9 mouse cellular contexts compared by ENCODE assay signal in genomic region chr19:47121054-47121453, GRCm38 (mm10). TPM values are rescaled to one million over a fixed set of nuclear protein-coding genes. Genes with fewer than 3 reads are reported as not detected.
A peak's percentile ranks its signal among the peaks of the same experiment; 100 is the strongest.
DNase-seq lines count a peak whose midpoint lies in the region; ATAC-seq and TF ChIP-seq lines count a peak whose summit lies in the region.
"Had no signal": no experiment of that assay in that cellular context is flagged by ENCODE, and none has a peak within 500 bp of the region (broad histone marks: within the 10 kb centered on the region; RNA-seq: fewer than 3 reads in every experiment).

No protein-coding gene starts in this region.

- 49% methylated on average over 4 of the region's 4 CpGs for WGBS in forebrain, embryonic 11.5 days

- H3K27ac ChIP-seq in left cerebral cortex, adult 2 months, result no peak overlapping the region
- H3K27ac ChIP-seq in forebrain, embryonic 11.5 days (ENCODE audit: low read depth, low read length), result no peak overlapping the region

- H3K4me1 ChIP-seq in forebrain, embryonic 11.5 days (replicated peaks; ENCODE audit: control insufficient read depth, insufficient read depth, low read length), result no peaks in the 10 kb centered on the region

- ATAC-seq in CD4-positive, CD25-positive, alpha-beta regulatory T cell, adult 4 months, result no peak
- ATAC-seq in megakaryocyte, adult 5-6 weeks (ENCODE audit: poor library complexity, severe bottlenecking), result peak; percentile 78
- no peak for ATAC-seq in forebrain, embryonic 11.5 days (replicated peaks; ENCODE audit: low FRiP score)

- H3K9ac ChIP-seq in forebrain, embryonic 11.5 days (ENCODE audit: low read length), result no peak overlapping the region

- intact Hi-C loops in left cerebral cortex, adult 2 months (cut with DNase I), result loop anchor here (1.0 kb wide), 1 partner anchor 47 kb away; no protein-coding TSS in a partner anchor

- peak; percentile 57 for DNase-seq in CD4-positive, CD25-positive, alpha-beta regulatory T cell, adult 2 months (ENCODE audit: low read depth, low spot score)
- no peak for DNase-seq in left cerebral cortex, adult 2 months (ENCODE audit: extremely low spot score in 1 of 2, low spot score in 2 of 2)
- no peak for DNase-seq in left cerebral cortex, adult 9 months (ENCODE audit: low spot score in 2 of 2)
- DNase-seq in c-Kit-negative CD71-positive TER-119-positive erythroid progenitor cells, embryonic 14.5 days (ENCODE audit: low read depth, low spot score), result peak; percentile 8
- DNase-seq in layer of hippocampus, adult 8-10 months (ENCODE audit: low spot score in 2 of 2), result no peak
- no peak for DNase-seq in forebrain, embryonic 11.5 days (ENCODE audit: low spot score)

- H3K36me3 ChIP-seq in forebrain, embryonic 11.5 days (ENCODE audit: control insufficient read depth, insufficient read depth, low read length), result peaks cover 6% of the 10 kb centered on the region; the same call in 1 of the 2 replicates

- no peaks in the 10 kb centered on the region for H3K27me3 ChIP-seq in forebrain, embryonic 11.5 days (ENCODE audit: control insufficient read depth, insufficient read depth, low read length)

- no peak overlapping the region for H3K4me2 ChIP-seq in forebrain, embryonic 11.5 days (ENCODE audit: low read depth, low read length, severe bottlenecking)

- TF ChIP-seq CTCF in left cerebral cortex, adult 2 months (IDR thresholded peaks at IDR 0.05), result peak; percentile 76

- H3K4me3 ChIP-seq in left cerebral cortex, adult 2 months, result no peak overlapping the region
- H3K4me3 ChIP-seq in forebrain, embryonic 11.5 days (ENCODE audit: low read depth, low read length), result no peak overlapping the region

- no peaks in the 10 kb centered on the region for H3K9me3 ChIP-seq in forebrain, embryonic 11.5 days (ENCODE audit: control insufficient read depth, low read length)

RNA-seq across cellular contexts. Expression of gene Calhm2, which starts 17.0 kb away (rescaled TPM):
- 10 to 100 TPM; 13.0 to 27.1 TPM for polyA plus RNA-seq in CD4-positive, CD25-positive, alpha-beta regulatory T cell, adult 4 months (2017; shearing (Covaris generic))
- total RNA-seq in left cerebral cortex, adult 2 months (2021), result 1 to 10 TPM; 8.1 to 8.2 TPM
- total RNA-seq in megakaryocyte, adult 5-6 weeks (2015), result 22.8 and 24.6 TPM in 2 replicates
- total RNA-seq in megakaryocyte, adult 5-6 weeks (2017), result 42.8 and 45.7 TPM in 2 replicates
- total RNA-seq in layer of hippocampus, adult 8-10 months (2022), result 1 to 10 TPM; 4.5 to 7.5 (median 6.3) TPM
- polyA plus RNA-seq in forebrain, embryonic 11.5 days (2014; fragmentation: Nextera tagmentation; extraction: Ambion mirVana), result 0.71 and 0.95 TPM in 2 replicates

RNA-seq across cellular contexts. Expression of gene Calhm1, which starts 23.0 kb away (rescaled TPM):
- not detected for polyA plus RNA-seq in CD4-positive, CD25-positive, alpha-beta regulatory T cell, adult 4 months (2017; shearing (Covaris generic))
- total RNA-seq in left cerebral cortex, adult 2 months (2021), result not detected
- not detected in 2 replicates for total RNA-seq in megakaryocyte, adult 5-6 weeks (2015)
- total RNA-seq in megakaryocyte, adult 5-6 weeks (2017), result not detected in 2 replicates
- total RNA-seq in layer of hippocampus, adult 8-10 months (2022), result not detected
- polyA plus RNA-seq in forebrain, embryonic 11.5 days (2014; fragmentation: Nextera tagmentation; extraction: Ambion mirVana), result not detected in 2 replicates
- polyA plus RNA-seq: gonadal fat pad, adult 2 months had no signal

RNA-seq across cellular contexts. Expression of gene Pdcd11, which starts 30.5 kb away (rescaled TPM):
- 1 to 10 TPM; 7.9 to 9.4 TPM for polyA plus RNA-seq in CD4-positive, CD25-positive, alpha-beta regulatory T cell, adult 4 months (2017; shearing (Covaris generic))
- 10 to 100 TPM; 15.6 to 16.4 TPM for total RNA-seq in left cerebral cortex, adult 2 months (2021)
- 3.2 and 3.4 TPM in 2 replicates for total RNA-seq in megakaryocyte, adult 5-6 weeks (2015)
- 7.7 and 8.0 TPM in 2 replicates for total RNA-seq in megakaryocyte, adult 5-6 weeks (2017)
- total RNA-seq in layer of hippocampus, adult 8-10 months (2022), result 10 to 100 TPM; 17.0 to 19.7 (median 18.8) TPM
- polyA plus RNA-seq in forebrain, embryonic 11.5 days (2014; fragmentation: Nextera tagmentation; extraction: Ambion mirVana), result 13.0 and 13.8 TPM in 2 replicates

RNA-seq across cellular contexts. Expression of gene Usmg5, which starts 30.6 kb away (rescaled TPM):
- 100 to 1,000 TPM; 175 to 307 TPM for polyA plus RNA-seq in CD4-positive, CD25-positive, alpha-beta regulatory T cell, adult 4 months (2017; shearing (Covaris generic))
- 100 to 1,000 TPM; 682 to 687 TPM for total RNA-seq in left cerebral cortex, adult 2 months (2021)
- total RNA-seq in megakaryocyte, adult 5-6 weeks (2015), result 390 and 438 TPM in 2 replicates
- total RNA-seq in megakaryocyte, adult 5-6 weeks (2017), result 335 and 456 TPM in 2 replicates
- 100 to 1,000 TPM; 802 to 951 (median 835) TPM for total RNA-seq in layer of hippocampus, adult 8-10 months (2022)
- polyA plus RNA-seq in forebrain, embryonic 11.5 days (2014; fragmentation: Nextera tagmentation; extraction: Ambion mirVana), result 944 and 1,025 TPM in 2 replicates

RNA-seq across cellular contexts. Expression of gene Calhm3, which starts 36.5 kb away (rescaled TPM):
- polyA plus RNA-seq in CD4-positive, CD25-positive, alpha-beta regulatory T cell, adult 4 months (2017; shearing (Covaris generic)), result not detected
- total RNA-seq in left cerebral cortex, adult 2 months (2021), result not detected
- total RNA-seq in megakaryocyte, adult 5-6 weeks (2015), result not detected in 2 replicates
- not detected in 2 replicates for total RNA-seq in megakaryocyte, adult 5-6 weeks (2017)
- total RNA-seq in layer of hippocampus, adult 8-10 months (2022), result not detected
- polyA plus RNA-seq in forebrain, embryonic 11.5 days (2014; fragmentation: Nextera tagmentation; extraction: Ambion mirVana), result not detected in 2 replicates
- polyA plus RNA-seq: gonadal fat pad, adult 2 months had no signal

Comparison
In these comparisons a context has a peak if more than half of its experiments do, and no peak if none do; other contexts are left out.
1. DNase-seq: peak in CD4-positive, CD25-positive, alpha-beta regulatory T cell, adult 2 months (single experiment) and c-Kit-negative CD71-positive TER-119-positive erythroid progenitor cells, embryonic 14.5 days (single experiment); none in left cerebral cortex, adult 2 months (0 of 2), left cerebral cortex, adult 9 months (0 of 2), layer of hippocampus, adult 8-10 months (0 of 2) and forebrain, embryonic 11.5 days (single experiment).